Mouse (Mus musculus) kidney, adult 2 months (tissue): Measurements from ENCODE around the gene Hsd17b11.

Experiments used
- CTCF ChIP-seq: fragments of 200-500 bp; conservative IDR thresholded peaks from 2 replicates; pipeline ENCODE4 v1.5.1; 2011; ENCODE audit warnings: low read depth, mild to moderate bottlenecking, control low read depth, low read length, moderate library complexity, mixed read lengths; ENCODE audit not compliant: insufficient read depth, insufficient read length
- POLR2A ChIP-seq: fragments of 200-500 bp; IDR thresholded peaks from one replicate; pipeline ENCODE4 v1.6.1; 2011; ENCODE audit warnings: low read depth, low read length, control low read depth

DNA sequence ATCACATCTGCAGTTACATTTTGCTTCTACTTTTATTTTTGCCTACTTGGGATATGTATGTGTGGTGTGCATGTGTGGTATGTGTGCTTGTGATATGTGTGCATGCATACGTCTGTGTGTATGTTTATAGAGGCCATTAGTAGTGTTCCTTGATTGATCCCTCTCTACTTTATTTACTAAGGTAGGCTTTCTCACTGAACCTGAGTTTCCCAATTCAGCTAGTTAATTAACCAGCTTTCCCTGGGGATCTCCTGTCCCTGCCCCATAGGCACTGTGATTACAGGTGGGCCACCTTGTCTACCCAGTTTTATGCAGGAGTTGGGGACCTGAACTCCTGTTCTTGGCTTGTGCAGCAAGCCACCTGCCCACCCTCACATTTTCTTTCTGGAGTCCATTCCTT, 15.0 kb upstream of the Hsd17b11 start:
- TF ChIP-seq POLR2A (no peak), CTCF (no peak)
